Mouse (Mus musculus) embryonic facial prominence, embryonic 10.5 days (tissue): ENCODE data around the gene Mgat3. TPM values are rescaled to one million over a fixed set of nuclear protein-coding genes. Genes with fewer than 3 reads are reported as not detected.

Experiments
- DNase-seq: peaks from one replicate; pipeline ENCODE4 v3.0.0-alpha.2; 2017; ENCODE audit warnings: low spot score
- H3K27ac ChIP-seq: fragments of 300-500 bp; sonication (generic); replicated peaks from 2 replicates; pipeline ENCODE4 v1.5.1; 2016; ENCODE audit warnings: mild to moderate bottlenecking
- H3K27me3 ChIP-seq: fragments of 300-500 bp; sonication (generic); replicated peaks from 2 replicates; pipeline ENCODE4 v1.6.1; 2016; ENCODE audit warnings: low read depth, mild to moderate bottlenecking; ENCODE audit not compliant: poor library complexity, severe bottlenecking
- H3K36me3 ChIP-seq: fragments of 300-500 bp; sonication (generic); replicated peaks from 2 replicates; pipeline ENCODE4 v1.6.1; 2016; ENCODE audit warnings: mild to moderate bottlenecking, moderate library complexity
- H3K4me1 ChIP-seq: fragments of 300-500 bp; sonication (generic); 2 replicates; pipeline ENCODE4 v1.6.1; 2016
- H3K4me3 ChIP-seq: fragments of 300-500 bp; sonication (generic); 2 replicates; pipeline ENCODE4 v1.5.1; 2016; ENCODE audit warnings: mild to moderate bottlenecking, moderate library complexity
- H3K9me3 ChIP-seq: fragments of 300-500 bp; sonication (generic); 2 replicates; pipeline ENCODE4 v1.6.1; 2016; ENCODE audit warnings: mild to moderate bottlenecking
- WGBS: fragments of 180-500 bp; shearing (Covaris S2); methylation state at CpG from one replicate; pipeline ENCODE4 v1.1.7; 2016; 5-methylcytosine and 5-hydroxymethylcytosine counted together
- polyA plus RNA-seq: library from polyadenylated mRNA; unstranded; fragments of >200 nt; fragmentation: Nextera tagmentation; extraction: Ambion mirVana; gene quantifications from 2 replicates; pipeline ENCODE4 v1.2.1, GENCODE M21; 2016

Mgat3 gene
- polyA plus RNA-seq, 1 experiment from 2014 or later: 7.6 TPM

- no peak for DNase-seq
- H3K9me3 ChIP-seq: no peaks in the 10 kb centered on the region
- 80% methylated on average over 8 of the region's 8 CpGs for WGBS
Measured at GRCm38 (mm10) chr15:80191585-80192245, 18.2 kb downstream of the Mgat3 start.

GRCm38 (mm10) chr15:80192246-80192585 is 18.7 kb downstream of the Mgat3 start:
- peaks cover 2% of the 10 kb centered on the region; the same call in 1 of the 2 replicates for H3K36me3 ChIP-seq
- DNase-seq: no peak
- no peak overlapping the region for H3K4me3 ChIP-seq
- no peaks in the 10 kb centered on the region for H3K27me3 ChIP-seq
- peaks cover 17% of the 10 kb centered on the region for H3K4me1 ChIP-seq
- no peak overlapping the region for H3K27ac ChIP-seq
- no peaks in the 10 kb centered on the region for H3K9me3 ChIP-seq
- WGBS: 86% methylated on average over 6 of the region's 6 CpGs

More at GRCm38 (mm10) chr15:80191585-80192245, 18.2 kb downstream of the Mgat3 start:
- Histone ChIP-seq H3K27ac (no peak overlapping the region), H3K27me3 (no peaks in the 10 kb centered on the region), H3K4me1 (peaks cover 17% of the 10 kb centered on the region), H3K36me3 (no peaks in the 10 kb centered on the region), H3K4me3 (no peak overlapping the region)

- Histone ChIP-seq H3K36me3 (peaks cover 8% of the 10 kb centered on the region; the same call in 1 of the 2 replicates), H3K9me3 (no peaks in the 10 kb centered on the region), H3K27me3 (no peaks in the 10 kb centered on the region), H3K4me3 (no peak overlapping the region), H3K27ac (no peak overlapping the region), H3K4me1 (peaks cover 17% of the 10 kb centered on the region)
- no peak for DNase-seq
- 87% methylated on average over 7 of the region's 7 CpGs for WGBS
Measured at GRCm38 (mm10) chr15:80192847-80193246, 19.3 kb downstream of the Mgat3 start.

- no peak for DNase-seq
- peaks cover 19% of the 10 kb centered on the region; the same call in 1 of the 2 replicates for H3K36me3 ChIP-seq
- 55% methylated on average over 2 of the region's 2 CpGs for WGBS
- H3K4me1 ChIP-seq: peaks cover 10% of the 10 kb centered on the region; the same call in 1 of the 2 replicates
- H3K9me3 ChIP-seq: no peaks in the 10 kb centered on the region
- no peaks in the 10 kb centered on the region for H3K27me3 ChIP-seq
- no peak overlapping the region for H3K4me3 ChIP-seq
- no peak overlapping the region for H3K27ac ChIP-seq
Measured at GRCm38 (mm10) chr15:80199556-80199955, 26.0 kb downstream of the Mgat3 start.

GRCm38 (mm10) chr15:80202111-80202775 is 28.7 kb downstream of the Mgat3 start:
- Histone ChIP-seq H3K27me3 (no peaks in the 10 kb centered on the region), H3K4me3 (no peak overlapping the region), H3K36me3 (peaks cover 23% of the 10 kb centered on the region), H3K4me1 (peaks cover 10% of the 10 kb centered on the region; the same call in 1 of the 2 replicates), H3K9me3 (no peaks in the 10 kb centered on the region), H3K27ac (no peak overlapping the region)
- no peak for DNase-seq
- 89% methylated on average over 6 of the region's 6 CpGs for WGBS

- peaks cover 13% of the 10 kb centered on the region for H3K4me1 ChIP-seq
- WGBS: 36% methylated on average over 4 of the region's 4 CpGs
- no peaks in the 10 kb centered on the region for H3K27me3 ChIP-seq
- H3K27ac ChIP-seq: no peak overlapping the region
- H3K9me3 ChIP-seq: no peaks in the 10 kb centered on the region
- peaks cover 13% of the 10 kb centered on the region for H3K36me3 ChIP-seq
- DNase-seq: peak; percentile 65
- no peak overlapping the region for H3K4me3 ChIP-seq
Measured at GRCm38 (mm10) chr15:80203406-80203805, 29.9 kb downstream of the Mgat3 start.

- no peak for DNase-seq
Measured at GRCm38 (mm10) chr15:80206057-80206565, 32.6 kb downstream of the Mgat3 start.

GRCm38 (mm10) chr15:80208446-80208845 is 34.9 kb downstream of the Mgat3 start:
- Histone ChIP-seq H3K27ac (no peak overlapping the region), H3K27me3 (no peaks in the 10 kb centered on the region), H3K4me1 (peaks cover 8% of the 10 kb centered on the region), H3K9me3 (no peaks in the 10 kb centered on the region), H3K36me3 (peaks cover 35% of the 10 kb centered on the region), H3K4me3 (no peak overlapping the region)
- WGBS: 24% methylated on average over 4 of the region's 4 CpGs
- no peak for DNase-seq

More at GRCm38 (mm10) chr15:80206057-80206565, 32.6 kb downstream of the Mgat3 start:
- no peak overlapping the region for H3K4me3 ChIP-seq
- H3K4me1 ChIP-seq: peaks cover 17% of the 10 kb centered on the region
- no peaks in the 10 kb centered on the region for H3K27me3 ChIP-seq
- WGBS: 88% methylated on average over 3 of the region's 3 CpGs
- no peak overlapping the region for H3K27ac ChIP-seq
- H3K36me3 ChIP-seq: peaks cover 12% of the 10 kb centered on the region
- no peaks in the 10 kb centered on the region for H3K9me3 ChIP-seq

GRCm38 (mm10) chr15:80213688-80214087 is 40.2 kb downstream of the Mgat3 start:
- DNase-seq: no peak
- H3K27me3 ChIP-seq: no peaks in the 10 kb centered on the region
- peaks cover 46% of the 10 kb centered on the region for H3K36me3 ChIP-seq

GRCm38 (mm10) chr15:80215716-80216479 is 42.4 kb downstream of the Mgat3 start:
- Histone ChIP-seq H3K36me3 (peaks cover 42% of the 10 kb centered on the region), H3K4me3 (no peak overlapping the region), H3K4me1 (peaks cover 22% of the 10 kb centered on the region), H3K9me3 (no peaks in the 10 kb centered on the region), H3K27ac (no peak overlapping the region), H3K27me3 (no peaks in the 10 kb centered on the region)
- WGBS: 18% methylated on average over 10 of the region's 10 CpGs
- DNase-seq: peak; percentile 38

More at GRCm38 (mm10) chr15:80213688-80214087, 40.2 kb downstream of the Mgat3 start:
- no peak overlapping the region for H3K27ac ChIP-seq
- H3K9me3 ChIP-seq: no peaks in the 10 kb centered on the region
- H3K4me1 ChIP-seq: peaks cover 11% of the 10 kb centered on the region
- H3K4me3 ChIP-seq: no peak overlapping the region

- WGBS: 61% methylated on average over 9 of the region's 9 CpGs
- no peak for DNase-seq
- Histone ChIP-seq H3K4me3 (no peak overlapping the region), H3K9me3 (no peaks in the 10 kb centered on the region), H3K27me3 (no peaks in the 10 kb centered on the region), H3K27ac (no peak overlapping the region), H3K36me3 (peaks cover 36% of the 10 kb centered on the region), H3K4me1 (peaks cover 22% of the 10 kb centered on the region)
Measured at GRCm38 (mm10) chr15:80216480-80216820, 42.9 kb downstream of the Mgat3 start.

GRCm38 (mm10) chr15:80217476-80217875 is 44.0 kb downstream of the Mgat3 start:
- Histone ChIP-seq H3K27ac (no peak overlapping the region), H3K27me3 (no peaks in the 10 kb centered on the region), H3K4me3 (no peak overlapping the region), H3K9me3 (no peaks in the 10 kb centered on the region), H3K36me3 (peaks cover 26% of the 10 kb centered on the region), H3K4me1 (peaks cover 22% of the 10 kb centered on the region)
- DNase-seq: no peak
- WGBS: 91% methylated on average over 10 of the region's 10 CpGs
